Mouse (Mus musculus): ENCODE measurements around the gene Cacnb3. TPM values are rescaled to one million over a fixed set of nuclear protein-coding genes. Genes with fewer than 3 reads are reported as not detected.

Gene Cacnb3
- polyA plus RNA-seq, 1 experiment from 2014 or later = 27.2 TPM

- no peaks in the 10 kb centered on the region for H3K27me3 ChIP-seq
- H3K4me2 ChIP-seq = no peak overlapping the region
- no peaks in the 10 kb centered on the region for H3K9me3 ChIP-seq
- H3K4me3 ChIP-seq = no peak overlapping the region
- H3K27ac ChIP-seq = no peak overlapping the region
- H3K4me1 ChIP-seq = no peaks in the 10 kb centered on the region
- ATAC-seq (ENCODE audit: borderline replicate concordance, extremely low read depth, low FRiP score, low TSS enrichment) = no peak
- WGBS = 83% methylated on average over 12 of the region's 12 CpGs
- H3K36me3 ChIP-seq = peaks cover 80% of the 10 kb centered on the region
- H3K9ac ChIP-seq = no peak overlapping the region
Observed at GRCm38 (mm10) chr15:98644406-98644805, 13.8 kb downstream of the Cacnb3 start.

GRCm38 (mm10) chr15:98645057-98646026 lies 14.7 kb downstream of the Cacnb3 start:
- H3K4me3 ChIP-seq = no peak overlapping the region
- H3K36me3 ChIP-seq = peaks cover 85% of the 10 kb centered on the region
- WGBS = 87% methylated on average over 24 of the region's 24 CpGs
- H3K9me3 ChIP-seq = no peaks in the 10 kb centered on the region
- no peak overlapping the region for H3K9ac ChIP-seq
- H3K27me3 ChIP-seq = no peaks in the 10 kb centered on the region
- no peak for ATAC-seq (ENCODE audit: borderline replicate concordance, extremely low read depth, low FRiP score, low TSS enrichment)
- no peak overlapping the region for H3K4me2 ChIP-seq
- H3K27ac ChIP-seq = no peak overlapping the region
- no peaks in the 10 kb centered on the region for H3K4me1 ChIP-seq

GRCm38 (mm10) chr15:98646737-98647136 lies 16.1 kb downstream of the Cacnb3 start:
- Histone ChIP-seq H3K4me1 (no peaks in the 10 kb centered on the region), H3K27me3 (no peaks in the 10 kb centered on the region), H3K9me3 (no peaks in the 10 kb centered on the region), H3K4me2 (no peak overlapping the region), H3K4me3 (no peak overlapping the region), H3K27ac (no peak overlapping the region), H3K9ac (no peak overlapping the region), H3K36me3 (peaks cover 96% of the 10 kb centered on the region)
- WGBS = 80% methylated on average over 8 of the region's 8 CpGs
- no peak for ATAC-seq (ENCODE audit: borderline replicate concordance, extremely low read depth, low FRiP score, low TSS enrichment)

GRCm38 (mm10) chr15:98647308-98647707 lies 16.7 kb downstream of the Cacnb3 start:
- WGBS = 87% methylated on average over 10 of the region's 10 CpGs
- H3K36me3 ChIP-seq = peaks cover 98% of the 10 kb centered on the region
- H3K27ac ChIP-seq = no peak overlapping the region
- H3K27me3 ChIP-seq = no peaks in the 10 kb centered on the region
- no peak overlapping the region for H3K9ac ChIP-seq
- no peak for ATAC-seq (ENCODE audit: borderline replicate concordance, extremely low read depth, low FRiP score, low TSS enrichment)
- no peaks in the 10 kb centered on the region for H3K9me3 ChIP-seq
- H3K4me1 ChIP-seq = no peaks in the 10 kb centered on the region
- no peak overlapping the region for H3K4me2 ChIP-seq
- no peak overlapping the region for H3K4me3 ChIP-seq

- no peaks in the 10 kb centered on the region for H3K27me3 ChIP-seq
- H3K4me1 ChIP-seq = no peaks in the 10 kb centered on the region
- peaks cover 99% of the 10 kb centered on the region for H3K36me3 ChIP-seq
- no peak overlapping the region for H3K4me2 ChIP-seq
- no peak overlapping the region for H3K4me3 ChIP-seq
- 96% methylated on average over 3 of the region's 3 CpGs for WGBS
- no peak for ATAC-seq (ENCODE audit: borderline replicate concordance, extremely low read depth, low FRiP score, low TSS enrichment)
- no peaks in the 10 kb centered on the region for H3K9me3 ChIP-seq
- no peak overlapping the region for H3K9ac ChIP-seq
- H3K27ac ChIP-seq = no peak overlapping the region
Observed at GRCm38 (mm10) chr15:98648071-98648470, 17.4 kb downstream of the Cacnb3 start.

GRCm38 (mm10) chr15:98651431-98651830 lies 20.8 kb downstream of the Cacnb3 start:
- H3K4me2 ChIP-seq = no peak overlapping the region
- no peaks in the 10 kb centered on the region for H3K4me1 ChIP-seq
- no peak for ATAC-seq (ENCODE audit: borderline replicate concordance, extremely low read depth, low FRiP score, low TSS enrichment)
- peaks cover 99% of the 10 kb centered on the region for H3K36me3 ChIP-seq
- H3K9me3 ChIP-seq = no peaks in the 10 kb centered on the region
- no peaks in the 10 kb centered on the region for H3K27me3 ChIP-seq
- no peak overlapping the region for H3K27ac ChIP-seq
- H3K9ac ChIP-seq = no peak overlapping the region
- WGBS = 88% methylated on average over 15 of the region's 15 CpGs
- H3K4me3 ChIP-seq = no peak overlapping the region

GRCm38 (mm10) chr15:98652174-98652573 lies 21.5 kb downstream of the Cacnb3 start:
- H3K27ac ChIP-seq = no peak overlapping the region
- H3K36me3 ChIP-seq = peaks cover 99% of the 10 kb centered on the region
- no peaks in the 10 kb centered on the region for H3K9me3 ChIP-seq
- H3K4me2 ChIP-seq = no peak overlapping the region
- 94% methylated on average over 8 of the region's 8 CpGs for WGBS
- no peaks in the 10 kb centered on the region for H3K4me1 ChIP-seq
- H3K27me3 ChIP-seq = no peaks in the 10 kb centered on the region
- ATAC-seq (ENCODE audit: borderline replicate concordance, extremely low read depth, low FRiP score, low TSS enrichment) = no peak
- no peak overlapping the region for H3K9ac ChIP-seq
- no peak overlapping the region for H3K4me3 ChIP-seq

- WGBS = 77% methylated on average over 15 of the region's 15 CpGs
- Histone ChIP-seq H3K4me2 (no peak overlapping the region), H3K9ac (no peak overlapping the region), H3K4me3 (no peak overlapping the region), H3K4me1 (peaks cover 14% of the 10 kb centered on the region), H3K36me3 (peaks cover 75% of the 10 kb centered on the region), H3K27me3 (no peaks in the 10 kb centered on the region), H3K27ac (no peak overlapping the region), H3K9me3 (no peaks in the 10 kb centered on the region)
- ATAC-seq (ENCODE audit: borderline replicate concordance, extremely low read depth, low FRiP score, low TSS enrichment) = no peak
Observed at GRCm38 (mm10) chr15:98656982-98657751, 26.5 kb downstream of the Cacnb3 start.

- Histone ChIP-seq H3K9me3 (no peaks in the 10 kb centered on the region), H3K9ac (peak overlapping the region; percentile 95), H3K27ac (peak overlapping the region; percentile 92), H3K27me3 (no peaks in the 10 kb centered on the region), H3K4me2 (peak overlapping the region; percentile 70), H3K4me1 (peaks cover 18% of the 10 kb centered on the region), H3K4me3 (peak overlapping the region; percentile 84), H3K36me3 (peaks cover 25% of the 10 kb centered on the region)
- no peak for ATAC-seq (ENCODE audit: borderline replicate concordance, extremely low read depth, low FRiP score, low TSS enrichment)
- WGBS = under 1% methylated on average over 14 of the region's 14 CpGs
Observed at GRCm38 (mm10) chr15:98662198-98662566, 31.5 kb downstream of the Cacnb3 start.

- Histone ChIP-seq H3K4me3 (peak within 1 kb of the TSS; percentile 84), H3K36me3 (peaks cover 19% of the 10 kb centered on the region), H3K4me1 (peaks cover 18% of the 10 kb centered on the region), H3K27me3 (no peaks in the 10 kb centered on the region), H3K27ac (peak within 1 kb of the TSS; percentile 92), H3K9ac (peak within 1 kb of the TSS; percentile 95), H3K4me2 (peak within 1 kb of the TSS; percentile 70), H3K9me3 (no peaks in the 10 kb centered on the region)
- 4% methylated on average over 48 of the region's 48 CpGs for WGBS
- peak; percentile 97 for ATAC-seq (ENCODE audit: borderline replicate concordance, extremely low read depth, low FRiP score, low TSS enrichment)
Observed at GRCm38 (mm10) chr15:98662567-98663545, 32.2 kb downstream of the Cacnb3 start, which contains the start of gene Ddx23. TSS of gene Ddx23 (minus strand) at chr15:98662894.

All from lung, embryonic 15.5 days (tissue).